Mouse (Mus musculus) G1E-ER4 (cell line): Measurements from ENCODE around the gene Rem1. TPM values are rescaled to one million over a fixed set of nuclear protein-coding genes. Genes with fewer than 3 reads are reported as not detected.

Experiments used
- GATA1 ChIP-seq: IDR thresholded peaks from one replicate; pipeline ENCODE4 v1.8.0; 2012; ENCODE audit warnings: low read length, inconsistent platforms
- polyA plus RNA-seq: library from polyadenylated mRNA; stranded (reverse); fragments of >175 nt; gene quantifications from 2 replicates; pipeline ENCODE4 v1.2.3, GENCODE M21; 2012

Gene Rem1
- polyA plus RNA-seq, result not detected in 2 replicates

DNA sequence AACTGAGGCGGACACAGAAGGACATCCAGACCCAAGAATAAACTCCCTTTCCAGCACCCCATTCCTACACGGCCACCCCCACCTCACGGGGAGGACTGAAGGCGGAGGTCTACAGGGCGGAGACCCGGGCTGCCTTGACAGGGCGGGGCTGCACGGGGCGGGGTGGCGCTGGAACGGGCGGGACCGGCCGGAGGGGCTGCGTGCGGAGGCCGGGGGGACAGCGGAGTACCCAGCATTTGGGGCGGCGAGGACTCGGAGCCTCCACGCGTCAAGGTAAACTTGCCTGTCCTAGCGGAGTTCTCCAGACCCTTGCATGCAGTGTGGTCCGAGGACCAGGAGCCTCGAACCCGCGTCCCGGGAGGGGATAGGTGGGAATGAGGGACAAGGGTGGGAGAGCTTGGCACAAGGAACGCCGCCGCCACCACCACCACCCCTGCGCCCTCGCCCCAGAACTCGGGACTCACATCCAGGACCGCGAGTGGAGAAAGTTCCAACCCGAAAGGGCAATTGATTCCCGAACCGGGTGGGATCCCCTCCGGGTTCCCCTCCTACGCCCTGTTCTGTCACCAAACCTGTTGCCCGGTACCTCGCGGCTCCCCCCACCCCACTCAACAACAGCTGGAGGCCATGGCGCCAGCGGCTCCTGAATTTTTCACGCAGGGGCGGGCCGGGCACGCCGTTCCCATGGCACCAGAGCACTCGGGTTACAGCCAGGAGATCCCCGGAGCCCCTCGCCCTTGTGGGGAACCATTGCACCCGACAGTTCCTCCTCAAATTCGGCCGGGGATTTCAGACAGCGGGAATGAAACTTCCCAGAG, at the start of gene Rem1:
Rem1 (plus strand) TSS at position 178 of the 818 bp plus-strand sequence.
- TF ChIP-seq GATA1, result no peak

DNA sequence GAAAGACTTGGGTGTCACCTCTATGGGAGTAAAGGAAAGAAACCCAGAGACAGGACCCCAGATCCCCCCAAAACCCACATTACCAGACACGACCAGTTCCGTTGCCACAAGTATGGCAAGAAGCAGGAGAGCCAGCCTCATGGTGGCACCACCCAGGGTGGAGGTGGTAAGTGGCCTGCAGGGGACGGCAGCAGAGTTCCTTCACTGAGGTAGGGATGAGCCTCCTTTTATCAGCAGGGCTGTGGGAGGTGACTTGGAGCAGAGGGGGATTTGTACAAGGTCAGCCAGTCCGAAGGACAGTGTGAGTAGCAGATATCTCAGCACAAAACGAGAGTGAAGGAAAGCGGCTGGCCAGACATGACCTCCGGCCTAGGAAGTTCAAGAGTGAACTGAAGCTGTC, 46.6 kb upstream of the Rem1 start, which contains the start of gene Defb19:
Defb19 (minus strand) TSS at position 206 of the 400 bp plus-strand sequence.
- TF ChIP-seq GATA1, result no peak

DNA sequence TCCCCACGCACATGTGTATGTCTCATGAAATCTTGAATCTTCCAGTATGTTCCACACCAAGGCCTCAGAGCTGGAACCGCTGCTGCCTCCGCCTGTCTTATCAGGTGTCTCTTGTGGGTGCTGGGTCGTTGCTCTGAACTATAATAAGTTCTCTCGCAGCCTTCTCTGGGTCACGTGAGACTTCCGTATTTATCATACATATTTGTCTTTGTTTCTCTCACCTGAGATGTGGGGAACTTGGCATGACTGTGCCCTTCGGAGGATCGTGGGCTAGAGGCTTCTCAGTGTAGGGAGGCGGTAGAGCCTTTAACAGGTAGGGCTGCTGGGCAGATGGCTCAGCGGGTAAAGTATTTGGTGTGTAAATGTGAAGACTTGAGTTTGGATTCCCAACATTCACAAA, 46.1 kb upstream of the Rem1 start:
- TF ChIP-seq GATA1, result no peak

DNA sequence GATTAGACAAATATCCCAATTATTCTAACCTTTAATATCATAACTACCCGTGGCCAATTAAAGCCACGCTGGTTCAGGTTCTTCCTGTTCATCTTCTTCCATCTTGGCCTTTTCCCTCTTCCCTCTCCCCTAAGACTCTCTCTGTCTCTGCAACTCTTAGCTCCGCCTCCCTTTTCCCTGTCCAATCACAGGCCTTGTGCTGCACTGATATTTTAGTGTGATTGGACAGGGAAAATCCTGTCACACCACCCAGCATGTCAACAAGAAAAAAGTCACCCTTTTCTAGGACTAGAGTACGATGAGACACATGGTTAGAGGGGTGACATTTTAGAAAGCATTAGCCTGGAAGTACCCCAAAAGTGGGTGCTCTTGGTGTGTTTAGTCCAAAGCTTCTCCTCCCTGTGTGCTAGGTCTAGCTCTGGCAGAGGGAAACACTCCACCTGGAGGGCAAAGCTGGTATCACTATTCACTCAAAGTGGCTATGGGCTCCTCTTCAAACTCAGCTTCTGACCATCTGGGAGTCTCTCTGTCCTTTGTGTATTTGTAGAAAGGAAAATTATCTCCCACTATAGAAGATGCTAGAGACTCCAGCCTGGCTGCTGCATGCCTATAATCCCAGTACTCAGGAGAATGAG, 39.7 kb upstream of the Rem1 start:
- TF ChIP-seq GATA1, result no peak

DNA sequence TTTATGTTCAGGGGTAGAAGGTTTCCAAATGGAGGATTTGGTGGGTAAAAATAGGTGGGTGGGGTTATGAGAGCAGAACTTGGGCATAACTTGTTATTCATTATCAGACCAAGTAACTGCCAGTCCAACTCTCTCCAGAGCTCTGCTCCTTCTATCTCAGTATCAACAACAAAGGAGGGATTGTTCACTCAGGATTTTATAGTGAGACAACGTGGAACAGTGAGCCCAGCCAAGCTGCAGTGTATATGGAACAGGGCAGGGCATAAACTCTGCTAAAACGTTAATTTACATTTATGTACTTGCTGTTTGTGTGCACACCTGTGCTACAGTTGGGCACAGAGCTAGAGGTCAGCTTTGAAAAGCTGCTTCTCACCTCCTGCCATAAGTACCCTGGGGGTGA, 38.3 kb upstream of the Rem1 start:
- no peak for TF ChIP-seq GATA1

DNA sequence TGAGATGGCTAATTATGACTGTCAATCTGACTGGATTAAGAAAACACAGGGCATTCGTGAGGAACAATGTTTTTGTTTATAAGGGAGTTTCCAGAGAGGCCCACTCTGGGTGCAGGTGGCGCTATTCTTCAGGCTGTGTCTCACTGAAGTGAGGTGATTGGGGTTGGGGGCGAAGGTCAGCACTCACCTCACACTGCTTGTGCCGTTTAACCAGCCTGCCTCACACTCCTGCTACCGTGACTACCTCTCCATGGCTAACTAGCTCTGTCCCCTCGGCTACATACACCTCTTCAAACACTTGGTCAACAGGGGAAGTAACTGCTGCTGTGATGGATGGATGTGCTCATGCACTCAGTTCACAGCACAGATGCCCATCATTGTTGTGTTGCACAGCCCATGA, 37.7 kb upstream of the Rem1 start:
- TF ChIP-seq GATA1, result no peak

DNA sequence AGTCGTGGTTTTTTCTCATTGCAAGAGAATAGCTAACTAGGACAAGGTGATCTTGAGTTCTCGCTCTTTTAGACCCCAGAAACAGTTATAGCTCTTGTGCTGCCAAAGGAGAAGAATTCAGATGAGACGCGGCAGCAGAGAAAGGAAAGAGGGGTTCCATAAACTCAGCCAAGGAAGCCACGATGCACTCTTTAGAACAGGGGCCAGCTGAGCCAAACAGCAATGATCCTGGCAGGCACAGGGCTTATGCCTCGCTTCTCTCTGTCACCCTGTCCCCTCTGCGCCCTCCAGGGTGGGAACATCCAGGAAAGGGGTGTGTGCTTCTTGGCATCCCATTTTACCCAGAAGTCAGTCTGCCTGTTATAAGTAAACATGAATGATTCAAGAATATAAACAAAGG, 27.5 kb upstream of the Rem1 start, which contains the start of gene Defb45:
Defb45 (minus strand) TSS at position 101 of the 400 bp plus-strand sequence.
- no peak for TF ChIP-seq GATA1

DNA sequence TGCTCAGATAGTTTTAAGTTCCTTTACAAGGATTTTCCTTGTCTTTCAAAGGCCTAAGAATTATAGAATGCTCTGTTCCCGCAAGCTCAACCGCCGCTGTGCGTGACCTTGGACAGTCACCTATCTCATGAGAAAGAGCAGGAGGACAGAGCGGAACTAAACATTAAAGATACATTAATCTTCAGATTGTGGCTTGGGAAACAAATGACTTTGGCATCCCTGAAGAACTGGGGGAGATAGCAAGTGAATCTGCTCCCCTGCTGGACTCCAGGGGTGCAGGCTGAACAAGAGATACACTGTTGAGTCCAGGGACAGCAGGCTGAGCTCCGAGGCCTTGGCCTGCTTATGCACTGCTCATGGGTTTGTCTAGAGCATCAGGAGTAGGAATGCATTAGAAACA, 26.7 kb upstream of the Rem1 start:
- TF ChIP-seq GATA1, result no peak

DNA sequence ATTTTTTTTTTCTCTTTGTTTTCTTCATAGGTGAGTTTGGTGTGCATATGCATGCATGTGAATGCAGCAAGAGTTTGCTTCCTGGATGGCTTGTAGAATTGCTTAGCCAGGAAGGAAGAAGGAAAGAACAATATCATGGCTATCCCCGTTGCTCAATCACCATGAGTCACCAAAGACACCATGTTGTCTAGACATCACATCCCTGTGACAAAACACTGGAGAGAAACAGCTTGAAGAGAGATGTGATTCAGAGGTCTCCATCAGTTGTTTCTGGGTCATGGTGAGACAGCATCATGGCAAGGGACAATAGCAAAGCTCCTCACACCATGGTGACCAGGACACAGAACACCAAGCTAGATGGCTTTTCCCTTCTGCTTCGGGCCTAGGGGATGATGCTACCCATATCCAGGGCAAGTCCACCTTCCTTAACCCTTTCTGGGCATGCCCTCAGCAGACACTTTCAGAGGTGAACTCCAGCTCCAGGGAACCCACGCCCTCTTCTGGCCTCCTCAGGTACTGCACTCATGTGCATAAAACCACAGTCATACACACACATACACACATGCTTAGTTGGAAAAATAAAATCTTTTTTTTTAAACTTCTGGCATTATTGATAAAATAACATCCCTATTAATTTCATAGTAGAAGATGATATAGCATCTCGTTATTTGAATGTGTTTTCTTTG, 25.3 kb upstream of the Rem1 start:
- TF ChIP-seq GATA1, result no peak

DNA sequence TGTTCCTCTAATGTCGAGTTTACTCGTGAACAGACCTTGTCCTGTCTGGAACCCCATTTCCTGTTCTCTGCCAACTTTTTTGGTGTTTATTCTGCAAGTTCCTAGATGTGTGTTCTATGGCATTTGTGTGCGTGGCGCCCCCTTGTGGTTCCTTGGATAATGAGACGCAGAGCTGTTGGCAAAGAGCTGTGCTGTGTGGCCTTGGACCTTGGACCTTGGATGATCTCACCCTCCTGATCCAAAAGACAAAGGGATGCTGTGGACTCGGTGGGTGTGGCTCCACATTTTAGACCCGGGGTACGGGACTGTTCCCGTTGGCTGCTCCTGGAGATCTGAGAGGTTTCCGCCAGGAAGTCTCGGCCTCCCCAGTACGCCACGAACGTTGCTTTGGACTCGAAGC, 22.7 kb upstream of the Rem1 start, which contains the start of gene Defb36:
Defb36 (plus strand) TSS at position 271 of the 400 bp plus-strand sequence.
- TF ChIP-seq GATA1, result no peak

DNA sequence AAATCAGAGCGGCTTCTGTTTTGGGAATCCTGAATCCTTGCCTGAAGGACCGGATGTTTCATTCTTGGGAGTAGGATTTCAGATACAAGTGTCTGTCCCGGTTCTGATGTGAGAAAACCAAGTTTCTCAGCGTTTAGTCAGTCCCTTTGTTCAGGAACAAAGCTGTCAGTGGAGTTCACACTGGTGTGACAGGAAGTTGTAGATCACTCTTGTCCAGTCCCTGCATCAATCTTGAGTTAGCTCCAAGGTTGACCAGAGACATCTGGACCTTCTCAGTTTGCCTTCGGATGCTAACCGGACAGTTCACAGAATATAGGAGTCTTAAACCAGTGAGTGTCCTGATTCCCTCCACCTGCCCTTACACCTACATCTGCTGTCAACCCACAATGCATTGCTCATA, 19.0 kb upstream of the Rem1 start:
- TF ChIP-seq GATA1, result no peak

DNA sequence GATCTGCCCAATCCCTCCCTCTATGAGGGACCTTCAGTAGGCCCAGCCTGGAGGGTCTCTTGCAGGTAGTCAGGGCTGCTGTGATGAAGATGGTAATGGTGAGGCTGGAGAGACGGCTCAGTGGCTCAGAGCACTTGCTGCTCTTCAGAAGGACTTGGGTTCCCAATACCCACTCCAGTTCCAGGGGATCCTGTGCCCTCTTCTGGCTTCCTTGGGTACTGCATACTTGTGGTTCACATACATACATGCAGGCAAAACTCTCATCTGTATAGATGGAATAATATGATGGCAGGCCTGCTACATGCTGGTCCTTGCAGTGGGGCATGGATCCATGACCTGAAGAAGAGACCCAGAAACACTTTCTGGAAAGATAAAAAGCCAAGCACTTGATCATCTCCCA, 18.0 kb upstream of the Rem1 start:
- no peak for TF ChIP-seq GATA1

DNA sequence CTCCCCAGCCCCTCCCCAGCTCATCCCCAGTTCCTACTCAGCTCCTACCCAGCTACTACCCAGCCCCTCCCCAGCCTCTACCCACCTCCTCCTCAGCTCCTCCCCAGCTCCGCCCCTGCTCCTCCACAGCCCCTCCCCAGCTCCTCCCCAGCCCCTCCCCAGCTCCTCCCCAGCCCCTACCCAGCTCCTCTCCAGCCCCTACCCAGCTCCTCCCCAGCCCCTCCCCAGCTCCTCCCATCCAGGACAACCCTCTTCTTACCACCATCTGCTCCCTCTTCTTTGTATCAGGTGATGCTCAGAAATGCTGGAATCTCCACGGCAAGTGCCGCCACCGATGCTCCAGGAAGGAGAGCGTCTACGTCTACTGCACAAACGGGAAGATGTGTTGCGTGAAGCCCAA, 14.6 kb upstream of the Rem1 start:
- no peak for TF ChIP-seq GATA1

DNA sequence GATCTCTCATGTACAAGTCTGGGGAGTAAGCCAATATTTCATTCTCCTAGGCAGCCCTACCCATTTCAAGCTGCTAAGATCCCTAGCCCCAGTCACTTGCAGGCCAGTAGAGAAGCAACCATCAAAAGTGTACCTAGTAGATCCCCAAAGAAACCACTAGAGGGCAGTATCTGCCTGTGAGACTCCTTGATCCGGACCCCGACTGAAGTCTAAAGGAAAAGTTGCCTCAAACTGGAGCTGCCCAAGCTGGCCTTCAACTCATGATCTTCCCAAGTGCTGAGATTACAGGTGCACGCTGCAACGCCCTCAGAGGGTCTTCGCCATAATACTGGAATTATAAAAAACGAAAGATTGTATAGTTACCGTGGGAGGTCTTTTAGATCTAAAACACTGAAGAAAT, 11.2 kb upstream of the Rem1 start:
- TF ChIP-seq GATA1, result no peak

DNA sequence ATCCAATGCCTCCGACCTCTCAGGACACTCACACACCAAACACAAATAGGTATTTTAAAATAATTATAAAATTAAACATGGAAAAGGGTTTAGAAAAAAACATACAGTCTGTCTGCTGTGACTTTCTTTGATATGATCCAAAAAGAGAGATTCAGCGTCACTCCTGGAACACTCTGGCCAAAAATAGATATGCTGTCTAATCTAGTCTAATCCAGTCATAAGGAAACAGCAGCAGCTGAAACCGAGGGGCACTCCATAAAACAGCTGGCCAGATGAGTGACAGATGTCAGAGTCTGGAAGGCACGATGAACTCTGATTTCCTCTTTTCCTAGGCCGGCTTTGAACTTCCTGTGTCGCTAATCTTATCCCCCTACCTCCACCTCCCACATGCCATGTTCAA, 10.3 kb upstream of the Rem1 start:
- TF ChIP-seq GATA1, result no peak

DNA sequence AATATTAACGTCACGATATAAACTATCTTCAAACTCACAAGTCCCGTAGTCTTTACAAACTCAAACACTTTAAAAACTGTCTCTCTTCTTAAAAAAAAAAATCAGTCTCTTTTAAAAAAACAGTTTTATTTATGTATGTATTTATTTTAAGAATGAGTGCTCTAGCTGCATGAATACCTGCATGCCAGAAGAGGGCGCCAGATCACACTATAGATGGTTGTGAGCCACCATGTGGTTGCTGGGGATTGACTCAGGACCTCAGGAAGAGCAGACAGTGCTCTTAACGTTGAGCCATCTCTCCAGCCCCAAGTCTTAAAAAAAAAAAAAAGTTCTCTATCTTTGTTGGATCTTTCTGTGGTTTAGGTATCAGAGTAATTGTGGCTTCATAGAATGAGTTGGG, 9.4 kb upstream of the Rem1 start:
- no peak for TF ChIP-seq GATA1

DNA sequence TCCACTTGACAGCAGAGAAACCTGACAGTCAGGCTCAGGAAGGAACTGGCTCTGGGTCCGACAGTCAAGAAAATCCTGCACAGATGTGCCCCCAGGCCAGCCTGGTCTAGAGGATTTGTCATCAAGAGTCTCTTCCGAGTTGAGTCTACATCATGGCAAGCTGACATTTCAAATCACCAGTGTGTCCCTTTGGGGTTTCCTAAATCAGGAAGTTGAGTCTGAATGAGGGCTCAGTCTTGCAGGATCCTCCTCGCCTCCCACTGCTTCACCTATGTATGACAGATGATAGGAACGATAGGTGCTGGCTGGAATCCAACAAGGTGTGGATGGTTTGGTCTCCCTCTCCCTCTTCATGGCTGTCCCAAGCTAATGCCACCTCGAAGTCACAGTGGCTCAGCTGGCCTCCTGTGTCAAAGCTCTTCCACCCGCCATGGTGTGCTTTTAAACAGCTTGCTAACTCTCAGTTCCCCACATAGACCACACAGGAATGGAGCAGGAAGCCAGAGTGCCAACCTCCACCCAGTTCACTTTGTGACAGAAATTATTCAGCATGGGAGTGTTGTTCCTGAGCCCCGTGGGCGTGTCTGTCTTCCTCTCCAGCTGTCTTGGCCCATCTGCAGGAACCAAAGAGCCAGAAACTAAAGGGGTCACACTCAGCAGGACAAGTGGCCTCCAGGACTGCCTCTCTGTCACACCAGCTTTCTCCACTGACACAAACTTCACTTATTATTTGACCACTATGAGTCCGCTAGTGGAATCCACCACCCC, 6.2 kb upstream of the Rem1 start:
- TF ChIP-seq GATA1, result no peak
